Mouse (Mus musculus): ENCODE results near the gene Atp5g1. TPM values are rescaled to one million over a fixed set of nuclear protein-coding genes. Genes with fewer than 3 reads are reported as not detected.

Gene Atp5g1
- 2.2 TPM for polyA plus RNA-seq (2014; fragmentation: Illumina TruSeq; extraction: RNeasy Lipid Tissue Mini Kit (QIAGEN cat#74804); ENCODE audit: low replicate concordance)

GRCm38 (mm10) chr11:96075509-96076220 lies at the start of gene Atp5g1:
Atp5g1 (minus strand) TSS chr11:96075670.

GRCm38 (mm10) chr11:96111751-96112150 lies 36.3 kb upstream of the Atp5g1 start, which contains the start of gene Calcoco2:
Calcoco2 (minus strand) TSS chr11:96111964.

GRCm38 (mm10) chr11:96065215-96065911 lies 10.1 kb downstream of the Atp5g1 start, which contains the start of gene Ube2z:
Ube2z (minus strand) TSS chr11:96065388.

GRCm38 (mm10) chr11:96034596-96035052 lies 40.8 kb downstream of the Atp5g1 start, which contains the start of gene Snf8:
Snf8 (plus strand) TSS chr11:96034885.

Other genes with a start within 250 kb of the Atp5g1 start
- gene Gngt2, start 238.5 kb downstream of the Atp5g1 start, polyA plus RNA-seq (2014; fragmentation: Illumina TruSeq; extraction: RNeasy Lipid Tissue Mini Kit (QIAGEN cat#74804); ENCODE audit: low replicate concordance) = 1.6 TPM
- gene Abi3, start 233.2 kb downstream of the Atp5g1 start, polyA plus RNA-seq (2014; fragmentation: Illumina TruSeq; extraction: RNeasy Lipid Tissue Mini Kit (QIAGEN cat#74804); ENCODE audit: low replicate concordance) = not detected
- 312 TPM for gene B4galnt2, start 160.8 kb downstream of the Atp5g1 start, polyA plus RNA-seq (2014; fragmentation: Illumina TruSeq; extraction: RNeasy Lipid Tissue Mini Kit (QIAGEN cat#74804); ENCODE audit: low replicate concordance)
- not detected for gene Igf2bp1, start 69.7 kb downstream of the Atp5g1 start, polyA plus RNA-seq (2014; fragmentation: Illumina TruSeq; extraction: RNeasy Lipid Tissue Mini Kit (QIAGEN cat#74804); ENCODE audit: low replicate concordance)
- gene Gip, start 51.1 kb downstream of the Atp5g1 start, polyA plus RNA-seq (2014; fragmentation: Illumina TruSeq; extraction: RNeasy Lipid Tissue Mini Kit (QIAGEN cat#74804); ENCODE audit: low replicate concordance) = not detected
- gene Snf8, start 40.8 kb downstream of the Atp5g1 start, polyA plus RNA-seq (2014; fragmentation: Illumina TruSeq; extraction: RNeasy Lipid Tissue Mini Kit (QIAGEN cat#74804); ENCODE audit: low replicate concordance) = 16.2 TPM
- 16.7 TPM for gene Ube2z, start 10.3 kb downstream of the Atp5g1 start, polyA plus RNA-seq (2014; fragmentation: Illumina TruSeq; extraction: RNeasy Lipid Tissue Mini Kit (QIAGEN cat#74804); ENCODE audit: low replicate concordance)
- not detected for gene Calcoco2, start 36.3 kb upstream of the Atp5g1 start, polyA plus RNA-seq (2014; fragmentation: Illumina TruSeq; extraction: RNeasy Lipid Tissue Mini Kit (QIAGEN cat#74804); ENCODE audit: low replicate concordance)
- not detected for gene Ttll6, start 58.1 kb upstream of the Atp5g1 start, polyA plus RNA-seq (2014; fragmentation: Illumina TruSeq; extraction: RNeasy Lipid Tissue Mini Kit (QIAGEN cat#74804); ENCODE audit: low replicate concordance)
- not detected for gene Hoxb13, start 118.6 kb upstream of the Atp5g1 start, polyA plus RNA-seq (2014; fragmentation: Illumina TruSeq; extraction: RNeasy Lipid Tissue Mini Kit (QIAGEN cat#74804); ENCODE audit: low replicate concordance)
- gene Hoxb9, start 195.8 kb upstream of the Atp5g1 start, polyA plus RNA-seq (2014; fragmentation: Illumina TruSeq; extraction: RNeasy Lipid Tissue Mini Kit (QIAGEN cat#74804); ENCODE audit: low replicate concordance) = not detected
- gene Hoxb8, start 206.2 kb upstream of the Atp5g1 start, polyA plus RNA-seq (2014; fragmentation: Illumina TruSeq; extraction: RNeasy Lipid Tissue Mini Kit (QIAGEN cat#74804); ENCODE audit: low replicate concordance) = not detected
- gene Hoxb7, start 211.0 kb upstream of the Atp5g1 start, polyA plus RNA-seq (2014; fragmentation: Illumina TruSeq; extraction: RNeasy Lipid Tissue Mini Kit (QIAGEN cat#74804); ENCODE audit: low replicate concordance) = 1.3 TPM
- gene Hoxb6, start 216.8 kb upstream of the Atp5g1 start, polyA plus RNA-seq (2014; fragmentation: Illumina TruSeq; extraction: RNeasy Lipid Tissue Mini Kit (QIAGEN cat#74804); ENCODE audit: low replicate concordance) = 0.56 TPM
- 0.82 TPM for gene Hoxb5, start 227.7 kb upstream of the Atp5g1 start, polyA plus RNA-seq (2014; fragmentation: Illumina TruSeq; extraction: RNeasy Lipid Tissue Mini Kit (QIAGEN cat#74804); ENCODE audit: low replicate concordance)
- 3.3 TPM for gene Hoxb4, start 242.6 kb upstream of the Atp5g1 start, polyA plus RNA-seq (2014; fragmentation: Illumina TruSeq; extraction: RNeasy Lipid Tissue Mini Kit (QIAGEN cat#74804); ENCODE audit: low replicate concordance)
- 5.1 TPM for gene Hoxb3, start 247.7 kb upstream of the Atp5g1 start, polyA plus RNA-seq (2014; fragmentation: Illumina TruSeq; extraction: RNeasy Lipid Tissue Mini Kit (QIAGEN cat#74804); ENCODE audit: low replicate concordance)

Measured in small intestine, adult 10 weeks (tissue).